Mouse (Mus musculus) kidney, postnatal 10 days (tissue): ENCODE results near the gene Mef2d.
A peak's percentile ranks its signal among the peaks of the same experiment; 100 is the strongest.

Experiments used
- DNase-seq: peaks from one replicate; pipeline ENCODE4 v3.0.0; 2021; ENCODE audit warnings: mixed read lengths

The Mef2d gene

GRCm38 (mm10) chr3:88212356-88212755 is 70.2 kb downstream of the Mef2d start:
- DNase-seq, result no peak

GRCm38 (mm10) chr3:88213019-88213418 is 70.8 kb downstream of the Mef2d start:
- DNase-seq, result no peak

- no peak for DNase-seq
Measured at GRCm38 (mm10) chr3:88214197-88214938, 72.2 kb downstream of the Mef2d start.

- DNase-seq, result no peak
Measured at GRCm38 (mm10) chr3:88214971-88215552, 72.9 kb downstream of the Mef2d start.

- no peak for DNase-seq
Measured at GRCm38 (mm10) chr3:88215553-88216004, 73.4 kb downstream of the Mef2d start.

GRCm38 (mm10) chr3:88216116-88216515 is 73.9 kb downstream of the Mef2d start:
- no peak for DNase-seq

- DNase-seq, result peak; percentile 15
Measured at GRCm38 (mm10) chr3:88216534-88217326, 74.6 kb downstream of the Mef2d start.

GRCm38 (mm10) chr3:88217679-88218078 is 75.5 kb downstream of the Mef2d start:
- no peak for DNase-seq

- DNase-seq, result no peak
Measured at GRCm38 (mm10) chr3:88219940-88220339, 77.8 kb downstream of the Mef2d start.

- DNase-seq, result peak; percentile 93
Measured at GRCm38 (mm10) chr3:88220842-88221241, 78.7 kb downstream of the Mef2d start.
